ENCODE assay signal across 8 mouse cellular contexts in the genomic region with DNA sequence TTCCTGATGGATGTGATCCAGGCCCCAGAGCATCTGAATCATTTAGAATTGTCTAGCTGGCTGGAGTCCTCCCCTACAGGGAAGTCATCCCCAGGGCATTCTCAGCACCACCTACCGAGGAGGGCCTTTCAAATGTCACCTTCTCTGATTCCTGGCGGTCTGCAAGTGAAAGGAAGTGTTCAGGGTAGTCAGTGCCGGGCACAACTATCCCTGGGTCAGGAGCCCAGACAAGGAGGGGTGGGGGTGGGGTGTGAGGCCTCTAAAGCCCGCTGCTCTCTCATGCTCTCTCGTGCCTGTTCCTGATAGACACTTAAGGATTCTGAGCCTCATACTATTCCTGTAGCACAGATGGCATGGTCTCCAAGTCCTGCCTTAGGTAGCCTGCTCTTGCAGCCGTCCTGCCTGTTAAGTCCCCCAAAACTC. TPM values are rescaled to one million over a fixed set of nuclear protein-coding genes. Genes with fewer than 3 reads are reported as not detected.
A peak's percentile ranks its signal among the peaks of the same experiment; 100 is the strongest.
DNase-seq lines count a peak whose midpoint lies in the region; ATAC-seq lines count a peak whose summit lies in the region.

No protein-coding gene starts in this region.

- H3K4me2 ChIP-seq in lung, embryonic 15.5 days: peak overlapping the region; percentile 64; the same call in 1 of the 2 replicates
- no peak overlapping the region for H3K4me2 ChIP-seq in forebrain, embryonic 11.5 days (ENCODE audit: low read depth, low read length, severe bottlenecking)
- H3K4me2 ChIP-seq in midbrain, embryonic 12.5 days (replicated peaks): peak overlapping the region; percentile 67

- peaks cover 21% of the 10 kb centered on the region for H3K4me1 ChIP-seq in lung, embryonic 15.5 days
- H3K4me1 ChIP-seq in forebrain, embryonic 11.5 days (replicated peaks; ENCODE audit: control insufficient read depth, insufficient read depth, low read length): peaks cover 10% of the 10 kb centered on the region
- peaks cover 17% of the 10 kb centered on the region for H3K4me1 ChIP-seq in midbrain, embryonic 12.5 days

- ATAC-seq in lung, embryonic 15.5 days (ENCODE audit: borderline replicate concordance, extremely low read depth, low FRiP score, low TSS enrichment): peak; percentile 12; the same call in 1 of the 2 replicates
- ATAC-seq in forebrain, embryonic 11.5 days (replicated peaks; ENCODE audit: low FRiP score): peak; percentile 33; the same call in 1 of the 2 replicates
- ATAC-seq in midbrain, embryonic 12.5 days (ENCODE audit: low FRiP score, low read depth): peak; percentile 17
- ATAC-seq in megakaryocyte-erythroid progenitor cell, adult 5-6 weeks (replicated peaks; ENCODE audit: low FRiP score, low TSS enrichment, poor library complexity, severe bottlenecking): no peak

- peak overlapping the region; percentile 89 for H3K27ac ChIP-seq in lung, embryonic 15.5 days
- H3K27ac ChIP-seq in forebrain, embryonic 11.5 days (ENCODE audit: low read depth, low read length): no peak overlapping the region
- 0 out of 2 replicates have a peak overlapping the region, but pooled peaks have one; percentile 43 for H3K27ac ChIP-seq in midbrain, embryonic 12.5 days (replicated peaks)

- no peak overlapping the region for H3K9ac ChIP-seq in lung, embryonic 15.5 days
- no peak overlapping the region for H3K9ac ChIP-seq in forebrain, embryonic 11.5 days (ENCODE audit: low read length)
- no peak overlapping the region for H3K9ac ChIP-seq in midbrain, embryonic 12.5 days (replicated peaks)

- no peaks in the 10 kb centered on the region for H3K9me3 ChIP-seq in lung, embryonic 15.5 days
- H3K9me3 ChIP-seq in forebrain, embryonic 11.5 days (ENCODE audit: control insufficient read depth, low read length): no peaks in the 10 kb centered on the region
- no peaks in the 10 kb centered on the region for H3K9me3 ChIP-seq in midbrain, embryonic 12.5 days

- WGBS in lung, embryonic 15.5 days: 20% methylated on average over 6 of the region's 6 CpGs
- WGBS in forebrain, embryonic 11.5 days: 13% methylated on average over 6 of the region's 6 CpGs
- WGBS in midbrain, embryonic 12.5 days: 13% methylated on average over 6 of the region's 6 CpGs

- peaks cover 16% of the 10 kb centered on the region; the same call in 1 of the 2 replicates for H3K36me3 ChIP-seq in lung, embryonic 15.5 days
- no peaks in the 10 kb centered on the region for H3K36me3 ChIP-seq in forebrain, embryonic 11.5 days (ENCODE audit: control insufficient read depth, insufficient read depth, low read length)
- H3K36me3 ChIP-seq in midbrain, embryonic 12.5 days: no peaks in the 10 kb centered on the region

- no peak for DNase-seq in lung, adult 18-20 months
- peak; percentile 56 for DNase-seq in forebrain, embryonic 11.5 days (ENCODE audit: low spot score)
- peak; percentile 32 for DNase-seq in induced T-regulatory cell, adult 2 months (ENCODE audit: low read depth)
- no peak for DNase-seq in right cerebral cortex, postnatal 14 days
- DNase-seq in T-cell, adult 2 months (ENCODE audit: low spot score): no peak

- no peak overlapping the region for H3K4me3 ChIP-seq in lung, embryonic 15.5 days
- no peak overlapping the region for H3K4me3 ChIP-seq in forebrain, embryonic 11.5 days (ENCODE audit: low read depth, low read length)
- no peak overlapping the region for H3K4me3 ChIP-seq in midbrain, embryonic 12.5 days

- H3K27me3 ChIP-seq in lung, embryonic 15.5 days: no peaks in the 10 kb centered on the region
- H3K27me3 ChIP-seq in forebrain, embryonic 11.5 days (ENCODE audit: control insufficient read depth, insufficient read depth, low read length): 0 out of 2 replicates have a peak, but pooled peaks cover 2% of the 10 kb centered on the region
- peaks cover 36% of the 10 kb centered on the region for H3K27me3 ChIP-seq in midbrain, embryonic 12.5 days

RNA-seq across cellular contexts. Expression of gene Bhlhe40, which starts 7.2 kb away (rescaled TPM):
- 13.7 and 15.2 TPM in 2 replicates for polyA plus RNA-seq in lung, embryonic 15.5 days (2015; fragmentation: Nextera tagmentation; extraction: Ambion mirVana)
- polyA plus RNA-seq in forebrain, embryonic 11.5 days (2014; fragmentation: Nextera tagmentation; extraction: Ambion mirVana): 5.7 and 6.9 TPM in 2 replicates
- polyA plus RNA-seq in midbrain, embryonic 12.5 days (2016; fragmentation: Nextera tagmentation; extraction: Ambion mirVana): 2.3 and 2.8 TPM in 2 replicates
- total RNA-seq in megakaryocyte-erythroid progenitor cell, adult 5-6 weeks (2014; fragmentation: Nextera tagmentation): 1.4 TPM in 1 of 2 replicates, not detected in the other
- total RNA-seq in megakaryocyte-erythroid progenitor cell, adult 5-6 weeks (2017): 3.1 and 15.2 TPM in 2 replicates

Comparison
In these comparisons a context has a peak if more than half of its experiments do, and no peak if none do; other contexts are left out.
1. DNase-seq: peak in forebrain, embryonic 11.5 days (single experiment) and induced T-regulatory cell, adult 2 months (single experiment); none in lung, adult 18-20 months (0 of 2), right cerebral cortex, postnatal 14 days (single experiment) and T-cell, adult 2 months (single experiment).